In genomic region chr7:28149841-28150240, GRCm38 (mm10) we compare ENCODE assay signal across 20 mouse cellular contexts. TPM values are rescaled to one million over a fixed set of nuclear protein-coding genes. Genes with fewer than 3 reads are reported as not detected.
"Had no signal": no experiment of that assay in that cellular context is flagged by ENCODE, and none has a peak within 500 bp of the region (broad histone marks: within the 10 kb centered on the region; RNA-seq: fewer than 3 reads in every experiment).

No protein-coding gene starts in this region.

- H3K9me3 ChIP-seq: neural tube, embryonic 12.5 days; neural tube, embryonic 13.5 days; neural tube, embryonic 15.5 days; stomach, embryonic 15.5 days had no signal

- H3K4me2 ChIP-seq: neural tube, embryonic 12.5 days; neural tube, embryonic 13.5 days; neural tube, embryonic 15.5 days; stomach, embryonic 15.5 days had no signal

- DNase-seq: retina, postnatal 1 day; right cerebral cortex, adult 18-20 months; right cerebral cortex, postnatal 14 days; right cerebral cortex, postnatal 25 days; right cerebral cortex, postnatal 4 days; spleen, adult 18-20 months; thymus, adult 18-20 months; thymus, adult 2 months; thymus, postnatal 14 days; thymus, postnatal 25 days; thymus, postnatal 36 days; thymus, postnatal 4 days had no signal

- H3K27ac ChIP-seq: neural tube, embryonic 12.5 days; neural tube, embryonic 13.5 days; neural tube, embryonic 15.5 days; stomach, embryonic 15.5 days; stomach, postnatal 0 days had no signal

- H3K4me1 ChIP-seq: neural tube, embryonic 12.5 days; neural tube, embryonic 13.5 days; neural tube, embryonic 15.5 days; stomach, embryonic 15.5 days had no signal

- H3K27me3 ChIP-seq: neural tube, embryonic 12.5 days; neural tube, embryonic 15.5 days; stomach, embryonic 15.5 days had no signal

- H3K9ac ChIP-seq: neural tube, embryonic 12.5 days; neural tube, embryonic 13.5 days; neural tube, embryonic 15.5 days; stomach, embryonic 15.5 days had no signal

- H3K36me3 ChIP-seq: neural tube, embryonic 12.5 days; neural tube, embryonic 13.5 days; neural tube, embryonic 15.5 days; stomach, embryonic 15.5 days had no signal

- H3K4me3 ChIP-seq: neural tube, embryonic 12.5 days; neural tube, embryonic 13.5 days; neural tube, embryonic 15.5 days; stomach, embryonic 15.5 days had no signal

RNA-seq across cellular contexts. Expression of gene 9530053A07Rik, which starts 20.6 kb away (rescaled TPM):
- total RNA-seq: neutrophil, adult 5-6 weeks had no signal
- polyA plus RNA-seq: spleen, adult 2 months; stomach, embryonic 14.5 days had no signal
